Mouse (Mus musculus): ENCODE data around the gene Zfp456. TPM values are rescaled to one million over a fixed set of nuclear protein-coding genes. Genes with fewer than 3 reads are reported as not detected.
"Not testable (repeated sequence)": the region's sequence is repeated elsewhere in the genome, so short reads cannot be mapped to it uniquely, and the experiment has no call there.

Gene Zfp456
- 0.72 and 0.78 TPM in 2 replicates for polyA plus RNA-seq (2015; fragmentation: Nextera tagmentation; extraction: Ambion mirVana)

DNA sequence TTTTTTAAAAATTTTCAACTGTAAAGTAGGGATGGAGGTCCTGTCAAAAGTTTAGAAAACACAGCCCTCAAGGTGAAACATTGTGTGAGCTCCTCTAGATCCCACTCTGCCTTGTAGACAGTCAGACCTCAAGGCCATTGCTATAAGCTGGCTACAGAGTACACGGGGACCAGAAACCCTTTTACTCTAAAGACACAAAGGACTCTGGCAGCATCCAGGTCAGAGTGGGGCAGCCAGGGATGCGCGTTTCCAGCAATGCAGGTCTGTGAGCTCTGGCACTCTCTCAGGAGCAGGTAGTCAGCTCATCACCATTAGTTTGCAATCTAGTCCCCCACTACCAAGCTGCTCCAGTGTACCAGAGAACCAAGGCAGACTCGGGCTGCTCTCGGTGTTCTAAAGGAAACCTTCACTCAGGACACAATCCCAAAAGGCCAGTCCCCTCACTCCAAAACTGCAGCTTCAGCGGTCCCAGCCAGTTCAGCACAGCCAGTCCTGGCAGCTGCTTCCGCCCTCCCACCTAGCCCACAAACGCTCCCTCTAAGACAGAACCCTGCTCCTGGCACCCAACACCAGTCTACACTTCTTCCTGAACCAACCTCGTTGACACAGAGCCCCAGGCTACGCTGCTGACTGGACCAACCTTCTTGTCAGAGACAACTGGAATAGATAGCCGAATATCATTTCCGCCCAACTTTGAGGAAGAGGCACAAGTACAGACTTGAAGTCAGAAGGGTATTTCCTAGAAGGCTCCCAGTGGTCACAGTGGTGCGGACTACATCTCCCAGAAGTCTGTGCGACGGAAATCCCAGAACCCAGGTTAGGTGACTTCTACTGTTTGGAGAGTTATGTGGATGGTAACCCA is at the start of gene Zfp456, which contains the start of gene Gm28041:
TSS of gene Zfp456 (minus strand) at position 761 of the 862 bp plus-strand sequence.
TSS of gene Gm28041 (minus strand) at position 684 of the 862 bp plus-strand sequence.
- H3K9me3 ChIP-seq (ENCODE audit: control insufficient read depth, low read length); H3K27ac ChIP-seq (ENCODE audit: low read depth, low read length); H3K4me1 ChIP-seq (ENCODE audit: control insufficient read depth, insufficient read depth, low read depth, low read length); H3K36me3 ChIP-seq (ENCODE audit: control insufficient read depth, insufficient read depth, low read length); H3K27me3 ChIP-seq (replicated peaks; ENCODE audit: control insufficient read depth, insufficient read depth, low read length): not testable (repeated sequence)
- peak within 1 kb of the TSS; percentile 68 for H3K4me2 ChIP-seq (ENCODE audit: low read length)
- peak within 1 kb of the TSS; percentile 61 for H3K9ac ChIP-seq (ENCODE audit: low read depth, low read length)
- ATAC-seq: peak; percentile 98
- H3K4me3 ChIP-seq (ENCODE audit: low read length): peak within 1 kb of the TSS; percentile 46
- WGBS: 17% methylated on average over 13 of the region's 15 CpGs

DNA sequence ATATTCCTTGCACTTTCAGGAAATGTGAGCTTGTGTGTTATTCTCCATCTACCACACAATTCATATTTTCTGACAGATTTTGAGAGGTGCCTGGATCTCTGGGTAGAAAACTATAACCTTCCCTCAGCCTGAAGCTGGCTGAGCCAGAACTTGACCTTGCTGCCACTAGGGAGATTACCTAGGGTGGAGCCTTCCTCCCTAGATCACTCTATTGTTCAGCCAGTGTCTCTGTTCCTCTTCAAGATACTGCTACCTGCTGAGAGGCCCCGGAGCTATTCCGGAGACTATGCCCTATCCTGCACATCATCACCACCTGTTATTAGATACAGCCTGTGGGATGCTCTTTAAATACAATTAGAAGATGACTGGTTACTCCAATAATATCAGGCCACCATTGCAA is 46.9 kb upstream of the Zfp456 start:
- H3K4me3 ChIP-seq (ENCODE audit: low read length); H3K36me3 ChIP-seq (ENCODE audit: control insufficient read depth, insufficient read depth, low read length); H3K27ac ChIP-seq (ENCODE audit: low read depth, low read length); H3K9me3 ChIP-seq (ENCODE audit: control insufficient read depth, low read length); H3K27me3 ChIP-seq (replicated peaks; ENCODE audit: control insufficient read depth, insufficient read depth, low read length); ATAC-seq; H3K9ac ChIP-seq (ENCODE audit: low read depth, low read length); H3K4me2 ChIP-seq (ENCODE audit: low read length); H3K4me1 ChIP-seq (ENCODE audit: control insufficient read depth, insufficient read depth, low read depth, low read length): not testable (repeated sequence)
- WGBS: 83% methylated on average over 2 of the region's 2 CpGs

DNA sequence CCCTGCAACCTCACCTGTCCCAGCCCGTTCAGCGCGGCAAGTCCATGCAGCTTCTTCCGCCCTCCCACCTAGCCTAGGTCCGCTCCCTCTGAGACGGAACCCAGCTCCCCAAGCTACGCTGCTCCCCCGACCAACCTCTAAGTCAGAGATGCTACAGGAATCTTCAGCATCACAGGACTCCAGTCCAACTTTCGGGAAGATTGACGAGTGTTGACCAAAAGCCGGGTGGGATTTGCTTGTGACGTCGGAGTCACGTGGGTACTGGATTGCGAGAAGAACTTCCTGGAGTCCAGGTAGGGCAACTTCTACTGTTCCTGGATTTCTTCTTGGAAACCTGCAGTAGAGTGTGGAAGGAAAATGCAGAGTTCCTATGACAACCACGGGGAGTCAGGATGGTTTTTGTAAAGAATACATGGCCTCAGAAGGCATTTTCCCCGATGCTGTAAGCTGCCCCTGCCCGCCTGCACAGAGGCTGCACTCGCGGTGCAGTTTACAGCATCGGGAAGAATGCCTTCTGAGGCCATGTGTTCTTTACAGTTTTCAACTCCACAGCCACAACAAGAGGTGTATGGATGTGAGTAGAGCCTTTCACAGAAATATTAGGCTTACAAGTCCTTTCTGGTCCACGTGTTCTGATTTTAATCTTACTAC is 45.7 kb upstream of the Zfp456 start, which contains the start of gene Zfp459:
TSS of gene Zfp459 (minus strand) at position 212 of the 651 bp plus-strand sequence.
- H3K36me3 ChIP-seq (ENCODE audit: control insufficient read depth, insufficient read depth, low read length): no peaks in the 10 kb centered on the region
- H3K27me3 ChIP-seq (replicated peaks; ENCODE audit: control insufficient read depth, insufficient read depth, low read length): no peaks in the 10 kb centered on the region; the same call in 1 of the 2 replicates
- peak within 1 kb of the TSS; percentile 90 for H3K4me2 ChIP-seq (ENCODE audit: low read length)
- WGBS: 2% methylated on average over 22 of the region's 22 CpGs
- H3K27ac ChIP-seq (ENCODE audit: low read depth, low read length): no peak within 1 kb of the TSS
- ATAC-seq: peak; percentile 93
- no peaks in the 10 kb centered on the region for H3K9me3 ChIP-seq (ENCODE audit: control insufficient read depth, low read length)
- peak within 1 kb of the TSS; percentile 76 for H3K4me3 ChIP-seq (ENCODE audit: low read length)
- peaks cover 9% of the 10 kb centered on the region for H3K4me1 ChIP-seq (ENCODE audit: control insufficient read depth, insufficient read depth, low read depth, low read length)
- peak within 1 kb of the TSS; percentile 70 for H3K9ac ChIP-seq (ENCODE audit: low read depth, low read length)

DNA sequence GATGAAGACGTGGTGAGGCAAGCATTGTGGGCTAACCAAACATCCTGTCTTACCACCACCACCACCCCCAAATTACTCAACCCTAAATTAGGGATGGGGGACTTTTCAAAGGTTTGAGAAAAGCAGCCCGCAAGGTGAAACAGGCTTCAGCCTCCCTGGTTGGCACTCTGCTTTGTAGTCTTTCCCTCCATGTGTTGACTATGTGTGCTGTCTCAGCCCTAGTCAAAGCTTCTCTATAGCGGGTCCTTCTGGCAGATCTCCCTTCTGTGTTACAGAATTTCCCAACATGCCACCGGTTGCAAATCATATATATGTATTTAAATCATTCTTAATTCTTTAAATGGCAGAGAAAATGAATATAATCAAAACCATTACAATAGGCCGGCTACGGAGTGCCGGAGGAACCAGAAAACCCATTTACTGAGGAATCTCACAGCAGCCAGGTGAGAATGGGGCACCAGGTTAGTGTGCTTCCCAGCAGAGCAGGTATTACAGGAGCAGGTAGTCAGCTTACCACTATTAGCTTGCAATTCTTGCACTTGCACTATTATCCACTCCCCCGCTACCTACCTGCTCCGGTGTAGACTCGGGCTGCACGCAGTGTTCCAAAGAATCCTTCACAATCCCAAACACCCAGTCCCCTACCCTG is 45.1 kb upstream of the Zfp456 start:
- H3K4me1 ChIP-seq (ENCODE audit: control insufficient read depth, insufficient read depth, low read depth, low read length): peaks cover 9% of the 10 kb centered on the region
- no peaks in the 10 kb centered on the region; the same call in 1 of the 2 replicates for H3K27me3 ChIP-seq (replicated peaks; ENCODE audit: control insufficient read depth, insufficient read depth, low read length)
- 32% methylated on average over 11 of the region's 11 CpGs for WGBS
- H3K4me3 ChIP-seq (ENCODE audit: low read length): peak overlapping the region; percentile 76
- peak; percentile 85 for ATAC-seq
- H3K4me2 ChIP-seq (ENCODE audit: low read length): peak overlapping the region; percentile 90
- H3K9me3 ChIP-seq (ENCODE audit: control insufficient read depth, low read length): no peaks in the 10 kb centered on the region
- peak overlapping the region; percentile 70 for H3K9ac ChIP-seq (ENCODE audit: low read depth, low read length)
- no peak overlapping the region for H3K27ac ChIP-seq (ENCODE audit: low read depth, low read length)
- no peaks in the 10 kb centered on the region for H3K36me3 ChIP-seq (ENCODE audit: control insufficient read depth, insufficient read depth, low read length)

DNA sequence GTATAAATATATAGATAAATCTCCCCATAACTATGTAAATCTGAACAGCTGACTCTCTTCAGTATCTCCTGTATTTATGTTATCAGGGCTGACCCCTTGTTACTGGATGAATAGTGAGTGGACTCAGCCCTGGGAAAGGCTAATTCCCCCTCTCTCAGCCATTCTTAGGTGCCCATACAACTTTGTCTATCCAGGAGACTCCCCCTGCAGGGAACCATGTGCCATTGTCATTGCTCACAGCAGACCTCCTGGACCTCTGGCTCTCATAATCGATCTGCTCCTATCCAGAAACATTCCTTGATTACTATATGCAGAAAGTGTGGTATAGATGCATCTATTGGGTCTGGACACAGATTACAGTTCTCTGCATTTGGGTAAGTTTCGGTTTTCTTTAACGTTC is 41.2 kb upstream of the Zfp456 start:
- no peaks in the 10 kb centered on the region for H3K27me3 ChIP-seq (replicated peaks; ENCODE audit: control insufficient read depth, insufficient read depth, low read length)
- WGBS: 88% methylated on average over 3 of the region's 3 CpGs
- no peak for ATAC-seq
- H3K4me1 ChIP-seq (ENCODE audit: control insufficient read depth, insufficient read depth, low read depth, low read length): peaks cover 8% of the 10 kb centered on the region
- H3K27ac ChIP-seq (ENCODE audit: low read depth, low read length): no peak overlapping the region
- no peaks in the 10 kb centered on the region for H3K36me3 ChIP-seq (ENCODE audit: control insufficient read depth, insufficient read depth, low read length)
- no peak overlapping the region for H3K4me3 ChIP-seq (ENCODE audit: low read length)
- H3K4me2 ChIP-seq (ENCODE audit: low read length): no peak overlapping the region
- no peaks in the 10 kb centered on the region for H3K9me3 ChIP-seq (ENCODE audit: control insufficient read depth, low read length)
- no peak overlapping the region for H3K9ac ChIP-seq (ENCODE audit: low read depth, low read length)

DNA sequence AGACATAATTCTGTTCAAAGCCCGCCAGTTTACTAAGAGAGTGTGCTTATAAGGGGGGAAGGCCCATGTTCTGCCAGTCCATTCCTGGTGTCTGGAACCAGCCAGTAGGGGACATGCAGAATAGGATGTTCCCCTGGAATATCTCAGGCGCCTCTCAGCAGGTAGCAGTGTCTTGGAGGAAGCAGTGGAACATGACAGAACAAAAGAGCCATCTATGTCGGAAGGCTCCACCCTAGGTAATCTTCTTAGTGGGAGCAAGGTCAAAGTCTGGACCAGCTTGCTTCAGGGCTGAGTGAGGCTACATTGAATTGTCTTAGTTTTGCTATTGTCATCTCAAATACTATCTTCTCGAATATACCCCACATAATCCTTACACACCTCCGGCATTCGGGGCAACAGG is 40.1 kb upstream of the Zfp456 start:
- Histone ChIP-seq H3K9me3 (ENCODE audit: control insufficient read depth, low read length) (no peaks in the 10 kb centered on the region), H3K4me2 (ENCODE audit: low read length) (no peak overlapping the region), H3K9ac (ENCODE audit: low read depth, low read length) (no peak overlapping the region), H3K4me1 (ENCODE audit: control insufficient read depth, insufficient read depth, low read depth, low read length) (peaks cover 3% of the 10 kb centered on the region), H3K27ac (ENCODE audit: low read depth, low read length) (no peak overlapping the region), H3K36me3 (ENCODE audit: control insufficient read depth, insufficient read depth, low read length) (no peaks in the 10 kb centered on the region), H3K4me3 (ENCODE audit: low read length) (no peak overlapping the region), H3K27me3 (replicated peaks; ENCODE audit: control insufficient read depth, insufficient read depth, low read length) (no peaks in the 10 kb centered on the region)
- 94% methylated on average over 6 of the region's 6 CpGs for WGBS
- ATAC-seq: no peak

DNA sequence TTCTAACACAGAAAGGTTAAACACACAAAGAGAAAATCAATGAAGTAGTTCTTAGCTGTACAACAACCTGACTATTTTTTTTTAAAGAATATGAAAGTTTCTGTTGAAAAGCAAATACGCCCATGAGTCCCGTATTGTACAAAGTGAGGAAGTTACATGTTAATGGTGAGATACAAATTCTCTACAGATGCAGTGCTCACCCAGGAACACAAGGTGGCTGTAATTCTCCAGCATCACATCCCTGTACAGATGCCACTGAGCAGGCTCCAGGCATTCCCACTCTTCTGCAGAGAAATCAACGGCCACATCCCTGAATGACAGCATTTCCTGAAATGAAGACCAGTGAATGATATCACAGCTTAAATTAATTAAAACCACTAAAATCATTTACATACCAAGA is 38.0 kb upstream of the Zfp456 start:
- H3K4me3 ChIP-seq (ENCODE audit: low read length); H3K36me3 ChIP-seq (ENCODE audit: control insufficient read depth, insufficient read depth, low read length); H3K27me3 ChIP-seq (replicated peaks; ENCODE audit: control insufficient read depth, insufficient read depth, low read length); ATAC-seq; H3K4me1 ChIP-seq (ENCODE audit: control insufficient read depth, insufficient read depth, low read depth, low read length); H3K9ac ChIP-seq (ENCODE audit: low read depth, low read length); H3K27ac ChIP-seq (ENCODE audit: low read depth, low read length); H3K9me3 ChIP-seq (ENCODE audit: control insufficient read depth, low read length); H3K4me2 ChIP-seq (ENCODE audit: low read length): not testable (repeated sequence)
- 71% methylated on average over 3 of the region's 3 CpGs for whole genome bisulfite sequencing

DNA sequence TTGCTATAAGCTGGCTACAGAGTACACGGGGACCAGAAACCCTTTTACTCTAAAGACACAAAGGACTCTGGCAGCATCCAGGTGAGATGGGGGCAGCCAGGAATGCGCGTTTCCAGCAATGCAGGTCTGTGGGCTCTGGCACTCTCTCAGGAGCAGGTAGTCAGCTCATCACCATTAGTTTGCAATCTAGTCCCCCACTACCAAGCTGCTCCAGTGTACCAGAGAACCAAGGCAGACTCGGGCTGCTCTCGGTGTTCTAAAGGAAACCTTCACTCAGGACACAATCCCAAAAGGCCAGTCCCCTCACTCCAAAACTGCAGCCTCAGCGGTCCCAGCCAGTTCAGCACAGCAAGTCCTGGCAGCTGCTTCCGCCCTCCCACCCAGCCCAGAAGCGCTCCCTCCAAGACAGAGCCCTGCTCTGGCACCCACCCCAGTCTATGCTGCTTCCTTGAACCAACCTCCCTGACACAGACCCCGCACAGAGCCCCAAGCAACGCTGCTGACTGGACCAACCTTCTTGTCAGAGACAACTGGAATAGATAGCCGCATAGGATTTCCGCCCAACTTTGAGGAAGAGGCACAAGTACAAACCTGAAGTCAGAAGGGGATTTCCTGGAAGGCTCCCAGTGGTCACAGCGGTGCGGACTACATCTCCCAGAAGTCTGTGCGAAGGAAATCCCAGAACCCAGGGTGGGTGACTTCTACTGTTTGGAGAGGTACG is 23.7 kb upstream of the Zfp456 start, which contains the start of gene Zfp429:
TSS of gene Zfp429 (minus strand) at position 637 of the 721 bp plus-strand sequence.
- H3K4me2 ChIP-seq (ENCODE audit: low read length): peak within 1 kb of the TSS; percentile 77
- H3K9ac ChIP-seq (ENCODE audit: low read depth, low read length): peak within 1 kb of the TSS; percentile 73
- H3K4me3 ChIP-seq (ENCODE audit: low read length): peak within 1 kb of the TSS; percentile 73
- H3K36me3 ChIP-seq (ENCODE audit: control insufficient read depth, insufficient read depth, low read length); H3K9me3 ChIP-seq (ENCODE audit: control insufficient read depth, low read length); H3K4me1 ChIP-seq (ENCODE audit: control insufficient read depth, insufficient read depth, low read depth, low read length); H3K27me3 ChIP-seq (replicated peaks; ENCODE audit: control insufficient read depth, insufficient read depth, low read length): not testable (repeated sequence)
- ATAC-seq: peak; percentile 99
- peak within 1 kb of the TSS; percentile 48; the same call in 1 of the 2 replicates for H3K27ac ChIP-seq (ENCODE audit: low read depth, low read length)
- 5% methylated on average over 14 of the region's 16 CpGs for WGBS

Data from hindbrain, embryonic 16.5 days (tissue).